Mouse (Mus musculus): ENCODE results near the gene A230050P20Rik. TPM values are rescaled to one million over a fixed set of nuclear protein-coding genes. Genes with fewer than 3 reads are reported as not detected.

A230050P20Rik gene
- 1 to 10 TPM; 5.6 to 6.5 TPM for total RNA-seq (2023)

GRCm38 (mm10) chr9:20868448-20869001 is at the start of gene A230050P20Rik:
Gene A230050P20Rik, plus strand, starts transcription at chr9:20868642.

GRCm38 (mm10) chr9:20879097-20879792 is 10.8 kb downstream of the A230050P20Rik start, which contains the start of gene Angptl6:
Gene Angptl6, minus strand, starts transcription at chr9:20879727.

GRCm38 (mm10) chr9:20887704-20888385 is 19.4 kb downstream of the A230050P20Rik start, which contains the start of gene Ppan:
Gene Ppan, plus strand, starts transcription at chr9:20888175.

GRCm38 (mm10) chr9:20898511-20899073 is 30.1 kb downstream of the A230050P20Rik start, which contains the start of gene Eif3g:
Gene Eif3g, minus strand, starts transcription at chr9:20898623.

Other genes with a start within 250 kb of the A230050P20Rik start
- 100 to 1,000 TPM; 326 to 350 TPM for gene Ubl5, start 225.8 kb upstream of the A230050P20Rik start, total RNA-seq (2023)
- 10 to 100 TPM; 25.3 to 33.1 TPM for gene Fbxl12, start 223.9 kb upstream of the A230050P20Rik start, total RNA-seq (2023)
- 1 to 10 TPM; 8.1 to 9.1 TPM for gene Pin1, start 216.5 kb upstream of the A230050P20Rik start, total RNA-seq (2023)
- gene Olfm2, start 122.3 kb upstream of the A230050P20Rik start, total RNA-seq (2023) = not detected
- 1 to 10 TPM in 1 of 2 experiments, under 1 TPM in 1; 0.60 to 1.1 TPM for gene Col5a3, start 53.6 kb upstream of the A230050P20Rik start, total RNA-seq (2023)
- gene Rdh8, start 50.1 kb upstream of the A230050P20Rik start, total RNA-seq (2023) = not detected
- 1 to 10 TPM in 1 of 2 experiments, under 1 TPM in 1; 0.22 to 1.0 TPM for gene Angptl6, start 11.1 kb downstream of the A230050P20Rik start, total RNA-seq (2023)
- gene Ppan, start 19.5 kb downstream of the A230050P20Rik start, total RNA-seq (2023) = 10 to 100 TPM; 25.9 to 32.1 TPM
- gene Eif3g, start 30.0 kb downstream of the A230050P20Rik start, total RNA-seq (2023) = 10 to 100 TPM; 74.2 to 83.2 TPM
- gene Dnmt1, start 91.2 kb downstream of the A230050P20Rik start, total RNA-seq (2023) = 100 to 1,000 TPM; 108 to 111 TPM
- 1 to 10 TPM; 5.7 to 7.9 TPM for gene S1pr2, start 108.1 kb downstream of the A230050P20Rik start, total RNA-seq (2023)
- gene Mrpl4, start 134.1 kb downstream of the A230050P20Rik start, total RNA-seq (2023) = 10 to 100 TPM; 31.9 to 42.1 TPM
- gene Icam1, start 147.3 kb downstream of the A230050P20Rik start, total RNA-seq (2023) = 10 to 100 TPM; 16.2 to 16.3 TPM
- gene Icam4, start 160.7 kb downstream of the A230050P20Rik start, total RNA-seq (2023) = 1 to 10 TPM; 2.4 to 4.5 TPM
- not detected for gene Icam5, start 163.4 kb downstream of the A230050P20Rik start, total RNA-seq (2023)
- not detected for gene Zglp1, start 198.5 kb downstream of the A230050P20Rik start, total RNA-seq (2023)
- gene Gm49373, start 204.5 kb downstream of the A230050P20Rik start, total RNA-seq (2023) = under 1 TPM; 0.22 to 0.29 TPM
- 1 to 10 TPM; 6.5 to 6.9 TPM for gene Fdx1l, start 205.0 kb downstream of the A230050P20Rik start, total RNA-seq (2023)
- gene Gm38431, start 223.4 kb downstream of the A230050P20Rik start, total RNA-seq (2023) = 1 to 10 TPM; 1.5 to 2.5 TPM
- 10 to 100 TPM; 49.1 to 62.5 TPM for gene Raver1, start 223.4 kb downstream of the A230050P20Rik start, total RNA-seq (2023)